Mouse (Mus musculus): ENCODE data around the gene Mypn. TPM values are rescaled to one million over a fixed set of nuclear protein-coding genes. Genes with fewer than 3 reads are reported as not detected.

Mypn gene
- total and polyA plus RNA-seq, 2 experiments from 2014 or later: 12.7 to 26.5 TPM

- DNase-seq (ENCODE audit: low spot score) (no peak), ATAC-seq (ENCODE audit: insufficient read depth, low read depth) (no peak; the same call in 1 of the 2 replicates)
- WGBS: 45% methylated on average over 5 of the region's 5 CpGs
- Histone ChIP-seq H3K9ac (replicated peaks; ENCODE audit: low read depth, low read length) (no peak overlapping the region), H3K27me3 (ENCODE audit: control insufficient read depth, insufficient read depth, low read length) (no peaks in the 10 kb centered on the region), H3K27ac (ENCODE audit: low read depth) (no peak overlapping the region), H3K4me2 (ENCODE audit: low read depth, low read length) (no peak overlapping the region), H3K4me3 (ENCODE audit: low read depth, low read length) (no peak overlapping the region), H3K4me1 (ENCODE audit: control insufficient read depth, insufficient read depth) (no peaks in the 10 kb centered on the region), H3K36me3 (replicated peaks; ENCODE audit: control insufficient read depth, insufficient read depth, low read length) (peaks cover 19% of the 10 kb centered on the region), H3K9me3 (replicated peaks; ENCODE audit: control insufficient read depth, low read length) (no peaks in the 10 kb centered on the region)
- no peak for TF ChIP-seq EP300 (IDR thresholded peaks at IDR 0.05; ENCODE audit: low read depth)
- TF ChIP-seq CTCF (IDR thresholded peaks at IDR 0.05; ENCODE audit: low read depth): peak; percentile 23; the same call in 1 of the 2 replicates
Observed at GRCm38 (mm10) chr10:63113027-63113604, 90.6 kb downstream of the Mypn start.

- Histone ChIP-seq H3K36me3 (replicated peaks; ENCODE audit: control insufficient read depth, insufficient read depth, low read length) (no peaks in the 10 kb centered on the region), H3K27ac (ENCODE audit: low read depth) (no peak overlapping the region), H3K4me1 (ENCODE audit: control insufficient read depth, insufficient read depth) (no peaks in the 10 kb centered on the region; the same call in 1 of the 2 replicates), H3K4me3 (ENCODE audit: low read depth, low read length) (peak overlapping the region; percentile 46), H3K9me3 (replicated peaks; ENCODE audit: control insufficient read depth, low read length) (no peaks in the 10 kb centered on the region), H3K27me3 (ENCODE audit: control insufficient read depth, insufficient read depth, low read length) (peaks cover 36% of the 10 kb centered on the region), H3K4me2 (ENCODE audit: low read depth, low read length) (peak overlapping the region; percentile 70), H3K9ac (replicated peaks; ENCODE audit: low read depth, low read length) (peak overlapping the region; percentile 54)
- no peak for DNase-seq (ENCODE audit: low spot score)
- TF ChIP-seq CTCF (IDR thresholded peaks at IDR 0.05; ENCODE audit: low read depth) (no peak), EP300 (IDR thresholded peaks at IDR 0.05; ENCODE audit: low read depth) (no peak)
- 23% methylated on average over 9 of the region's 9 CpGs for WGBS
- no peak for ATAC-seq (ENCODE audit: insufficient read depth, low read depth)
Observed at GRCm38 (mm10) chr10:63100657-63101056, 103.1 kb downstream of the Mypn start.

- H3K27me3 ChIP-seq (ENCODE audit: control insufficient read depth, insufficient read depth, low read length): peaks cover 36% of the 10 kb centered on the region
- no peak overlapping the region for H3K27ac ChIP-seq (ENCODE audit: low read depth)
- no peaks in the 10 kb centered on the region for H3K9me3 ChIP-seq (replicated peaks; ENCODE audit: control insufficient read depth, low read length)
- H3K4me2 ChIP-seq (ENCODE audit: low read depth, low read length): peak overlapping the region; percentile 70
- under 1% methylated on average over 62 of the region's 62 CpGs for WGBS
- DNase-seq (ENCODE audit: low spot score): peak; percentile 26
- TF ChIP-seq EP300 (IDR thresholded peaks at IDR 0.05; ENCODE audit: low read depth) (no peak), CTCF (IDR thresholded peaks at IDR 0.05; ENCODE audit: low read depth) (no peak)
- H3K4me3 ChIP-seq (ENCODE audit: low read depth, low read length): peak overlapping the region; percentile 46
- no peaks in the 10 kb centered on the region for H3K36me3 ChIP-seq (replicated peaks; ENCODE audit: control insufficient read depth, insufficient read depth, low read length)
- ATAC-seq (ENCODE audit: insufficient read depth, low read depth): peak; percentile 83
- H3K4me1 ChIP-seq (ENCODE audit: control insufficient read depth, insufficient read depth): no peaks in the 10 kb centered on the region; the same call in 1 of the 2 replicates
- peak overlapping the region; percentile 54 for H3K9ac ChIP-seq (replicated peaks; ENCODE audit: low read depth, low read length)
Observed at GRCm38 (mm10) chr10:63099941-63100562, 103.7 kb downstream of the Mypn start.

GRCm38 (mm10) chr10:63099521-63099920 lies 104.2 kb downstream of the Mypn start, which contains the start of gene Atoh7:
TSS of gene Atoh7 (plus strand) at chr10:63099651.
- peak within 1 kb of the TSS; percentile 54 for H3K9ac ChIP-seq (replicated peaks; ENCODE audit: low read depth, low read length)
- H3K4me2 ChIP-seq (ENCODE audit: low read depth, low read length): peak within 1 kb of the TSS; percentile 70
- ATAC-seq (ENCODE audit: insufficient read depth, low read depth) (no peak), DNase-seq (ENCODE audit: low spot score) (no peak)
- TF ChIP-seq CTCF (IDR thresholded peaks at IDR 0.05; ENCODE audit: low read depth): no peak
- no peak for TF ChIP-seq EP300 (IDR thresholded peaks at IDR 0.05; ENCODE audit: low read depth)
- H3K27ac ChIP-seq (ENCODE audit: low read depth): no peak within 1 kb of the TSS
- peaks cover 36% of the 10 kb centered on the region for H3K27me3 ChIP-seq (ENCODE audit: control insufficient read depth, insufficient read depth, low read length)
- no peaks in the 10 kb centered on the region; the same call in 1 of the 2 replicates for H3K4me1 ChIP-seq (ENCODE audit: control insufficient read depth, insufficient read depth)
- no peaks in the 10 kb centered on the region for H3K9me3 ChIP-seq (replicated peaks; ENCODE audit: control insufficient read depth, low read length)
- no peaks in the 10 kb centered on the region for H3K36me3 ChIP-seq (replicated peaks; ENCODE audit: control insufficient read depth, insufficient read depth, low read length)
- 12% methylated on average over 16 of the region's 16 CpGs for WGBS
- H3K4me3 ChIP-seq (ENCODE audit: low read depth, low read length): peak within 1 kb of the TSS; percentile 46

- no peak for ATAC-seq (ENCODE audit: insufficient read depth, low read depth)
- H3K27me3 ChIP-seq (ENCODE audit: control insufficient read depth, insufficient read depth, low read length): peaks cover 36% of the 10 kb centered on the region
Observed at GRCm38 (mm10) chr10:63098191-63098590, 105.6 kb downstream of the Mypn start.

More at GRCm38 (mm10) chr10:63098191-63098590, 105.6 kb downstream of the Mypn start:
- DNase-seq (ENCODE audit: low spot score): no peak
- no peak overlapping the region for H3K4me2 ChIP-seq (ENCODE audit: low read depth, low read length)
- TF ChIP-seq EP300 (IDR thresholded peaks at IDR 0.05; ENCODE audit: low read depth) (no peak), CTCF (IDR thresholded peaks at IDR 0.05; ENCODE audit: low read depth) (no peak)
- H3K9me3 ChIP-seq (replicated peaks; ENCODE audit: control insufficient read depth, low read length): no peaks in the 10 kb centered on the region
- no peak overlapping the region for H3K9ac ChIP-seq (replicated peaks; ENCODE audit: low read depth, low read length)
- H3K27ac ChIP-seq (ENCODE audit: low read depth): no peak overlapping the region
- 72% methylated on average over 12 of the region's 12 CpGs for WGBS
- no peaks in the 10 kb centered on the region; the same call in 1 of the 2 replicates for H3K4me1 ChIP-seq (ENCODE audit: control insufficient read depth, insufficient read depth)
- H3K4me3 ChIP-seq (ENCODE audit: low read depth, low read length): no peak overlapping the region
- H3K36me3 ChIP-seq (replicated peaks; ENCODE audit: control insufficient read depth, insufficient read depth, low read length): no peaks in the 10 kb centered on the region
